Mouse (Mus musculus) hematopoietic stem cell, adult 5-6 weeks (primary cell): Measurements from ENCODE around the gene Pigu. TPM values are rescaled to one million over a fixed set of nuclear protein-coding genes. Genes with fewer than 3 reads are reported as not detected.

Experiments
- ATAC-seq, 2 experiments: fragments of 125-278 bp in 1 of 2; replicated peaks in 1 of 2; 2 replicates each; pipeline ENCODE4 v1.8.0; 2016 to 2017; ENCODE audit warnings: inconsistent platforms in 2 of 2, mild to moderate bottlenecking in 2 of 2, moderate number of reproducible peaks in 2 of 2, low read depth in 1 of 2, moderate TSS enrichment in 1 of 2; ENCODE audit not compliant: low FRiP score in 2 of 2, poor library complexity in 2 of 2, severe bottlenecking in 2 of 2, insufficient read depth in 1 of 2, low TSS enrichment in 1 of 2
- total RNA-seq: library from RNA; stranded (forward); fragments of 172-1452, 232-1000 nt; gene quantifications from 2 replicates; pipeline ENCODE4 v1.2.3, GENCODE M21; 2017

Pigu gene
- total RNA-seq, 1 experiment from 2014 or later, result 43.4 TPM

DNA sequence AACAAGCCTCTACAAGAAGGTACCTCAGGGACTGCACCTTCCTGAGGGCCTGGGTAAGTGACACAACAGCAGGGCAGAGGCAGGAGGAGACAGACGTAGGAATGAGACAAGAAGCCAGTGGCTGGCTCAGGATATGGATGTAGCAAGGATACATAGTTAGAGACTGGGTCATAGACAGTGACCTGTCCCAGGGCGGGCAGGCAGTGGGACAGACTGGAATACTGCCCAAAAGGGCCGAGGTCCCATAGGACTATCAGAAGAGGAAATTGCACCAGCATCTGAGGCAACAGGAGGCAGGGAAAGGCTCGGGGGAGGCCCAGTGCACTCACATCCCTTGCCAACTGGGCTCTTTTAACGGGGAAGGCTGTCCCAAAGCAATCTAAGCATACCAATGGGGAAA lies 36.6 kb downstream of the Pigu start:
- no peak for ATAC-seq

DNA sequence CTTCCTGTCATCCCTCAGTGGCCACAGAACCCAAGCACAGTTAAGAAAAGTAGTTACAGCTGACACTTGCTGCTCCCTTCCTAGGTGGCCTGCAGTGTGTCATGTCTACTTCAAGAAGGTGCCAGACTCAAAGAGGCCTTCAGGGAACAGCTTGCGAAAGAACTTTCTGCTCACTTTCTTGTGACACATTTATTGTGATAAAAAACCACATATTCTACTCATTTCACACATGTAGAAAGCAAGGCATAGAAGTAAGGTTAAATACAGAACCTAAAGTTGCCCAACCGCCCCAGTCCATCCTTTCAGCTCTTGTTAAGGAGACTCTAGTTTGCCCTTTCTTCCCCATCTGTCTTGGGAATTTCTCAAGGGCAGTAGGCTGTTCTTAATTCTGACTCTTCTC lies 38.6 kb downstream of the Pigu start:
- ATAC-seq, result peak in 1 of 2 experiments; percentile 60; a peak in 2 of 4 replicates

DNA sequence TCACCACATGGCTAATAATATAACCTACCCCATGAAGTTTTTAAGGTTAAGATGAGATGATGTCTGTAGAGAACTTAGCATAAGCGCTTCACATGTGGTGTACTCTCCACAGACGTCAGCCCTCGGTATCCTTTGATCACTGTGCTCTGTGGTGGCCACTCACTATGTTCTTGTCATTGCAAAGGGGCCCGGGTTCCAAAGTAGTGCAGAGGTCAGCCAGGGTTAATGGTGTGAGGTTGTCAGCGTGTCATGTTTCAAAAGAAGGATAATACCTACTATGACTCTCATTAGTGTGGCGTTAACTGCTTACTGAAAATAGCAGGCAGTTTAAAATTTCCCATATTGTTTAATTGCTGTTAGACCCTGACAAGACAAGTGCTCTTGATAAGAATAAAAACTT lies 43.6 kb downstream of the Pigu start:
- ATAC-seq, result no peak

DNA sequence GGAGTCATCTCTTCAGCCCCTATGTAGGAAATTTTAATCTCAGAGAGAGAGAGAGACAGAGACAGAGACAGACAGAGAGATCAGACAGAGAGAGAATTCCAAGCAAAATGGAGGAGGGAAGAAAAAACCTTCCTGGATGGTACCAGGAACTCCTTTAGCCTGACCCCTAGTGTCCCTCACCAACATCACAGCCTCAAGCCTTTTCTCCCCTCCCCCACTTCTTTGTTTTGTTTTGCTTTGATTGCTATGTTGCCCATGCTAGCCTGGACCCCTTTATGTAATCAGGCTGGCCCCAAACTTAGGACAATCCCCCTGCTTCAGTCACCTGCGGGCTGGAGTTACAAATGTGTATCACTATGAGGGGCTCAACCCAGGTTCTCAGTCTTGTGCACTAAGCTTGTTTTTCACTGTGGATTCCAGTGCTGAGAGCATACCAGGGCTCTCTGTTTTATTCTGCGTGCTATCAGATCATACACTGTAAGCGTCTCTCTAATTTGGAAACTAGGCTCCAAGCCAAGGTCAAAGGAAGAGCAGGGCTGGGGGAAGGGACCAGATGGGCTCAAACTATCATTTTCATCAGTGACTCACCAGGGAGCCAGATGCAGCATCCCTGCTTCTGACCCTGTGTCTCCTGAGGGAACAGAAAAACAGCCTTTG lies 48.2 kb downstream of the Pigu start:
- no peak for ATAC-seq

DNA sequence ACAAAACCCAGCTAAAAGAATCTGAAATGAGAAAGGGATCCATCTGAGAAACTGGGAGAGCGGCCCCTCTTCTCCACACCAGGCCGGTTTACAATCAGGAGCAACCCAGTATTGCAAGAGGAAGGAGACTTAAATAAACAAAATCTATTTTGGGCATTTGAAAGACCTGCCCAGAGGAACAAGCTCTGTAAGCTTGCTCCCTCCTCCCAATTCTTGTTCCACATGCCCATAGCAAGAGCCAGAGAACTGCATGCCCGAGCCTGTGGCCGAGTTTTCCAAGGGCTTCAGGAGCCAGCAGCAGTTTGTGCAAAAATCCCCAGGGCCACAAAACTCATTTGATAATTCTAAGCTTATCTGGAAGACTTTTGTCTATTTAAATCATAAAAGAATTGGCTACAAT lies 57.7 kb downstream of the Pigu start:
- ATAC-seq, result no peak

DNA sequence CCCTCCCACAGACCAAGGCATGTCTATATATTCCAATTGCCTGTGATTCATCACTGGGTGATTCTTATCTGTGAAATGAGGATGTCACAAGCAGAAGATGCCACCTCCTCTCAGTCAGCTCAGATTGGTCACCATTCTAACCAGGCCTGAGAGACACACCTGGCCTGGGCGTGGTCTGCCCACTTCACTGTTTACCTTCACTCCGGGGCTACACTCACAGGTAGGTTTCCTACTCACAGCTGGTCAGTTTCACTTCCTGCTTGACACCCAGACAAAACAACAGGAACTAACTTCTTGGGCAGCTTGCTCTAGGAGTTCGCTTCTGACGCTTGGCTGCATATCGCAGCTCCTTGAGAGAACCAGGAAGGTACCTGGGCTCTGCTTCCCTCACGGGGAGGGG lies 61.8 kb downstream of the Pigu start:
- ATAC-seq, result no peak

DNA sequence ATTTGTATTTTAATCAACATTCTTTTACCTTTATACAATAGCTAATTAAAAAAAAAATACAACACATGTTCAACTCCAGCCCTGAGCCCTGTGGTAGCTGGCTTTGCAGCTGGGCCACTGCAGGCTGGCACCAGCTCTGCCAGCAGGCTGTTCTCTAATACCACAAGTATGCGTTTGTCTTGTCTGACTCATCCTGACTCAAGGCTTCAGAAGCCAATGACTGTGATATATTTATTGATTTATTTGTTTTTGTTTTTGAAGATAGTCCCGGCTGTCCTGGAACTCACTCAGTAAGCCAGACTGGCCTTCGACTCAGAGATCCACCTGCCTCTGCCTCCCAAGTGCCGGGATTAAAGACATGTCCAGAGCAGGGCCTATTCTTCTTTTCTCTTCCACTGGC lies 63.3 kb downstream of the Pigu start:
- no peak for ATAC-seq

DNA sequence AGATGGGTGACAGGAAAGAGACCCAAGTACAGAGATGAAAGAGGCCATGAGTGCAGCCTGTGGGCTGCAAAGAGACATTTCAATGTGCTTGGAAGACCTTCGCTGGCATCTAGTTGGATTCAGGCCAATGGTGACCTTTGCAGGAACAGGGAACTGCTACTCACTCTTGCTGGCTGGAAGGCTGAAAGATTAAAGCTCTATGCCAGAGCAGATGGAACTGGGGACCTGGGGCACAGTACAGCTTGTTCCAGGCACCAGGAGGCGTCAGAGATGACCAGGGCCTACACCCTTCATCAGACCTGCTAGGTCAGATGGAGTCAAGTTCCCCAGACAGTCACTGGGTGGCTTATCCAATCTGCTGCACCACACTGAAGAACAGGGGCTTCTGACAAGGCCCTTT lies 63.8 kb downstream of the Pigu start:
- ATAC-seq, result no peak

DNA sequence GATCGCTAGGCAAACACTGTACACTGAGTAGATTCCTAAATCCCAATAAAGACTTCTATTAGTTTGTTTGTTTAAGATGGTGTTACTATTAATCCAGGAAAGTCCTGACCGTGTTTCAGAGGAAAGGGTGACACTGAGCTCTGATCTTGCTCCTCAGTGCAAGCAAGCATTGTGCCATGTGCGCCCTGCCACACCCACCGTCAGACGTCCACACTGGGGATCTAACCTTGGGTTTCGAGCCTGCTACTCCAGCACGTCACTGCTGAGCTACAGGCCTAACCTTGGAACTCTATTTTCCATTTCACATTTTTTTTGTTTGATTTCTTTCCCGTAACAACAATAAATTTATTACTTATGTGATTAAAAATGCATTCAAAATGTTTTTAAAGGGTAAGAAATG lies 67.2 kb downstream of the Pigu start:
- no peak for ATAC-seq

DNA sequence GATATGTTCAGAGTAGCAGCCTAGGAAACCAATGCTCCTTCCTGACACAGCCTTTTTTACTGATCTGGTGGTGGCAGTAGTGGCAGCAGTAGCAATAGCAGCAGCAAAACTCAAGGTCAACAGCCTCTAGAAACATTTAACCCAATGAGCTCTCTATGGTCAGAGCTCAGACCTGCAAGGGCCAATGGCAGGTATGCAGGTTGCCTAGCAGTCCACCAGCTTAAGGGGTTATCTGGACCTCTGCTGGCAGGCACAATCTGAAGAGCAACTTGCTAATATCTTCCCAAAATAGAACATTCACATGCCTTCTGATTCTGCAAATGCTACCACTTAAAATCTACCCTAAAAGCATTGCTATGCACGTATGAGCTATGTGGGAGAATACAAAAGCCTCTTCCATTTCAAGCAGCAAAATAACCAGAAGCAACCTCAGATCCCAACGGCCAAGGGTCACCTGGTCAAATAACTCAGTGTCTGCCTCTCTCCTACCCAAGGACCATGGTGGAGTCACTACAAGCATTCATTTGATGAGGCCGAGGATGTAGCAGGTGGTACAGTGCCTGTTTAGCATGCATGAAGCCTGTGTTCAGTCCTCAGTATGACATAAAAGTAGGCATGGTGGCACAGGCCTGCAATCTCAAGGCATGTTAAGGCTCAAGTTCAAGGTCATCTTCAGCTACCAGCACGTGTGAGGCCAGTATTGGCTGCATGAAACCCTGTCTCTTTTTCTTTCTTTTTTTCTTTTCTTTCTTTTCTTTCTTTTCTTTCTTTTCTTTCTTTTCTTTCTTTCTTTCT lies 69.6 kb downstream of the Pigu start:
- ATAC-seq, result no peak

DNA sequence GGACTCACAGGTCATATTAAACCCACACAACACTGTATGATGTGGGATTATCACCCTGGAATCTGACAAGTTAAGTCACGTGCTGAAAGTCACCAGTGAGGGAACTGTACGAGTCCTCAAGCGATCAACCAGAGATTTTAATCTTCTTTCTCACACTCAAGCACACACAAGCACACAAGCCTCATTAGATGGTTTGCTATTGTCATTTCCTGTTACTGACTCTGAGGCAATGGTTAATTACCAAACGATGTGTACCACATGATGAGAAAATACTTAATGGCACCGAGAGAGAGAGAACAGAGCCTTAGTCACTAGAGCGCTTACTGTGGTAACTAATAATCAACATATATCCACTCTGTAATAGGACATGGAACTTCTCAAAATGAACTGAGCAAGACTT lies 71.5 kb downstream of the Pigu start:
- ATAC-seq, result no peak

DNA sequence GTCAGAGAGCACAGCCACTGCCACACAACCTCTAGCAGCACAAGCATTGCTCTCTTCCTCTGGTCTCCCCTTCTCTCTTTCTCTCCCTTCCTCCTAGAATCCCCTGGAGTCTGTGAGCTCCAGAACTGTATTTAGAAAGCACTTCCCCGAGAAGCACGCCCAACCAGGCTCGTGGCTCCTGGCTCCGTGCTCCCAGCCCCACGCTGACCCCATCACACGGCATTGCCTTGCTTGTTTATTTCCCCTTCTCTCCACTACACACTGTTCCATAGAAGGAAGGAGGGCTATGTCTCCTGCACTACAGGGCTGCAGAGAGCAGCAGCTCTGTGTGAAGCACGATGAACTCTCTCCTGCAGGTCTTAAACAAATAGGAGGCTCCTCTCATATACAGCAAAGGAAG lies 72.6 kb downstream of the Pigu start:
- no peak for ATAC-seq

DNA sequence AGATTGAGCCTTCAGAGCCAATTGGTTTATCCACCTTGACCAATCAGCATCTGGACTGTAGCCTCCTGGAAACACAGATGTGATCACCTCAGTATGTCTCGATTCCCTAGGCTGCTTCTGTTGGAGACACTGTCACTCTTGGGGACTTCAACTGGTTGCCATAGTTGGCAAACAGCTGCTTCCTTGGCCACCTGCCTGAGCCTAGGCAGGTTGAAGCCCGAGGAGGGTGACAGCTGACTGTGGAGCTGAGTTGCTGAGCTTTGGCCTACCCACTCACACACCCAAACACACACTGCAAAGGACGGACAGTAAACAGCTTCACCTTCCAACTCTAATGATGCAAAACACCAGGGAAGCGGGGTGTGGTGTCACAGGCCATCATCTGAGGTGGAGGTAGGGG lies 73.4 kb downstream of the Pigu start:
- ATAC-seq, result no peak

DNA sequence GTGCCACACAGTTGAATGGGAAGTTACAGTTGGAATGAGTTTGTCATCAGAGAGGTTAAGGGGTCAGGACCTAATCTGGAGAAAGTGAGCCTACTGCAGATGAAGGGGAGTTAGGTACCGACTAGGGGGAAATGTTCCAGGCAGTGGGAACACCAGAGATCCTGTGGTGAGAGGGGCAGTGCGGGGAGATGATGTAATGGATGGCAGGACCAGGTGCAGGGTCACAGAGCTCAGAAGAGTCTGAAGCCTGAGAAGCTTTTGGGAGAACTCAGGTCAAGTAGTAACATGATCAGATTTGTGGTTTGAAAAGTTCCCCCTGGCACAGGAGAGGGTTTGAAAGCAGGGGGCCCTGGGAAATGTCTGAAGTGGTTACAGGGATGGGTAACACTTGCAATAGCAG lies 77.1 kb downstream of the Pigu start:
- ATAC-seq, result no peak

DNA sequence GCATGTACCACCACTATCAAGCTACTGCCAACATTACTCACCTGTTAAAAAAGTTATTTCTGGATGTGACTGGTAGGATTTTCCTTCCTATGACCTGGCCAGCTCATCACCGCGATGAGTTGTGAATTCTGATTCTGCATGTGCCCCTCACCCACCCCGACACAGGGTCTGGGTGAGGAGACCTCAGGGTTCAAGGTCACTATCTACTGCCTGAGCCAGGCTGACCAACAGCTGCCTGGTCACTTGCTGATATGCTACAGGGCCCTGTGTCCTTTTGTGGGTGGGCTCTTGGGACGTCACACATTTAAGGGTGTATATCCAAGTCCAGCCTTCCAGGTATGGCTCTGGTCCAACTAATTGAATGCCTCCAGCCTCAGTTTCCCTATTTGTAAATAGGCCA lies 78.1 kb downstream of the Pigu start:
- no peak for ATAC-seq

DNA sequence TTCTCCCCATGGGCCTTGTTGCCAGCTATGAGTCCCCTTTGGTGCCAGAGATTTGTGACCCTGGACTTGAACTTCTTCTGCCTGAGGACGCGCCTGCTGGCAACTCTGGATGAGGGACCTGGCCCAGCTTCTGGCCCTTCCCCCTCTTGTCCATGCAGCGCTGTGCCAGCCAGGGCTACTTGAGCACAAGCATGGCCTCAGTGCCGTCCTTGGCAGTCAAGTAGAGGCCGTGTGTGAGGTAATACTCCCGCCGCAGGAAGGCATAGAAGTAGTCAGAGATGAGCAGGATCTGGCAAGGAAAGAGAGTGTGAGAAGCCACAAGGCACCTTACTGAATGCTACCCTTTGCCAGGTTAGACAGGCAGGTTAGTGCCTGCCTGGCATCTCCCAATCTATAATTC lies 78.9 kb downstream of the Pigu start:
- no peak for ATAC-seq

DNA sequence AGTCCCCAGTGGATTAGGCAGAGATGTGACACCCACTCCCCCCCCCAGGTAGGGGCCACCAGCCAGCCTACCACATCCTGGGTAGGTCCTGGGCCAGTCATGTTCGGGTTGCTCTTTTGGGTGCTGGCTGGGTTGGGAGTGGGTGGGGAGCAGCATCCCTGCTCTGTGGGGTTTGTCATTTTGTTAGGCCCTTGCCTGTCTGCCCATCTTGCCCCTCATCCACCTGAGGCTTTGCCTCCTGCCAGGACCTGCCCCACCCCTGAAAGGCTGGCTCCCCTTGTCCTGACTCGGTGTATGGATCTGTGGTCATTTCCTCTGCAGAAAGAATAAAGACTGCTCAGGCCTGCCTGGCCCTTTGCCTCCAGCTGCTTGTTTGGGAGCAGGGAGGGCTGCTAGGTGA lies 79.5 kb downstream of the Pigu start:
- no peak for ATAC-seq

DNA sequence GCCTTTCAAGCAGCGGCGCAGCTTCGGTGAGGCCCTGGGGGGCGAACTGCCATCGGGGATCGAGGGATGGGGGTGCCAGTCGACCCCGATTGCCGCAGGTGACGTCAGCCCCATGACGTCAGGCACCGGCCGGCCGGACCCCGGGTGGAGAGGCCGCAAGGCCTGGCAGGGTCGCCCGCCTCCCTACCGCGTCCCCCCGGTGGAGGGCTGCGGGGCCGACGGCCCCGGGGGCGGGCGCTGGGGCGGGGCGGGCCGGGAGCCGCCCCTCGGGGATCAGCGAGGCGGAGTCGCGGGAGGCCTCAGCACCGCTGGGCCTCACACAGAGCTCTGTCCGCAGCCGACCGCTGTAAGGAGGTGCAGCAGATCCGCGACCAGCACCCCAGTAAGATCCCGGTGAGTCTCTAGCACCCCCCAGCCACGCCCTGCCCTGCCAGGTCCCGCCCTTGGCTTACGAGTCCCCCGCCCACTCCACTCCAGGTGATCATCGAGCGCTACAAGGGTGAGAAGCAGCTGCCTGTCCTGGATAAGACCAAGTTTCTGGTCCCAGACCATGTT lies 80.5 kb downstream of the Pigu start:
- ATAC-seq, result peak; percentile 50 to 58

DNA sequence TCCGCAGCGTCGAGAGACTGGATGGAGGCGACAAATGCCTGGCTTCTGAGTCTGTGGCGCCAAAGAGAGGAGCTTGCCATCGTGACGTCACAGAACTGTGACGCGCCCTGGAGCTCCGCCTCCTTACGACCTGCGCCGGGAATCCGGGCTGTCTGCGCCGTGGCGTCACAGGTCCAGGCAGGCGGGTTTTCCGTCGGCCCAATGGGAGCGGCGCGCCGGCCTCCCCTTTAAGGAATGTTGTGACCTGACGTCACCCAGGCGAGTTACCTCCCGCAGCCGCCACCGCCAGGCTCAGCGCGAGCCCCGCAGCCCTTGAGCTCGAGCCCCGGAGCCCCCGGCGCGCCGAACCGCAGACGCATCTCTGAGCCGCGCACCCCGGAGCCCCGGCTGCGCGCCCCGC lies 81.0 kb downstream of the Pigu start, which contains the start of gene Map1lc3a:
Gene Map1lc3a, plus strand, starts transcription at position 103 of the 400 bp plus-strand sequence.
- ATAC-seq, result peak; percentile 82 to 85
